Mouse (Mus musculus) heart, embryonic 13.5 days (tissue): ENCODE results near the gene Esam. TPM values are rescaled to one million over a fixed set of nuclear protein-coding genes. Genes with fewer than 3 reads are reported as not detected.
A peak's percentile ranks its signal among the peaks of the same experiment; 100 is the strongest.

Source experiments
- ATAC-seq: fragments of 200-750 bp; cut with Nextera tagmentation; 2 replicates; pipeline ENCODE4 v1.8.0; 2017; ENCODE audit warnings: moderate TSS enrichment; ENCODE audit not compliant: insufficient number of reproducible peaks, low FRiP score, low TSS enrichment; ENCODE audit errors: extremely low read depth
- H3K27ac ChIP-seq: fragments of 300-500 bp; sonication (generic); replicated peaks from 2 replicates; pipeline ENCODE4 v1.5.1; 2015; ENCODE audit warnings: moderate library complexity, mild to moderate bottlenecking, inconsistent platforms
- H3K27me3 ChIP-seq: fragments of 300-500 bp; sonication (generic); replicated peaks from 2 replicates; pipeline ENCODE4 v1.6.1; 2015; ENCODE audit warnings: mild to moderate bottlenecking, inconsistent platforms
- H3K36me3 ChIP-seq: fragments of 300-500 bp; sonication (generic); 2 replicates; pipeline ENCODE4 v1.6.1; 2015; ENCODE audit warnings: mild to moderate bottlenecking, inconsistent platforms
- H3K4me1 ChIP-seq: fragments of 300-500 bp; sonication (generic); 2 replicates; pipeline ENCODE4 v1.6.1; 2015; ENCODE audit warnings: inconsistent platforms
- H3K4me2 ChIP-seq: fragments of 300-500 bp; sonication (generic); 2 replicates; pipeline ENCODE4 v1.6.1; 2015; ENCODE audit warnings: inconsistent platforms, mild to moderate bottlenecking, moderate library complexity
- H3K4me3 ChIP-seq: fragments of 300-500 bp; sonication (generic); 2 replicates; pipeline ENCODE4 v1.5.1; 2015; ENCODE audit warnings: moderate library complexity, mild to moderate bottlenecking, inconsistent platforms
- H3K9ac ChIP-seq: fragments of 300-500 bp; sonication (generic); 2 replicates; pipeline ENCODE4 v1.6.1; 2015; ENCODE audit warnings: inconsistent platforms, mild to moderate bottlenecking, moderate library complexity
- H3K9me3 ChIP-seq: fragments of 300-500 bp; sonication (generic); 2 replicates; pipeline ENCODE4 v1.6.1; 2016; ENCODE audit warnings: inconsistent platforms
- WGBS: fragments of 180-500 bp; shearing (Covaris S2); methylation state at CpG from one replicate; pipeline ENCODE4 v1.1.7; 2015; ENCODE audit warnings: mixed read lengths; 5-methylcytosine and 5-hydroxymethylcytosine counted together
- polyA plus RNA-seq: library from polyadenylated mRNA; unstranded; fragments of >200 nt; fragmentation: Nextera tagmentation; extraction: Ambion mirVana; gene quantifications from 2 replicates; pipeline ENCODE4 v1.2.1, GENCODE M21; 2015

Esam gene
- polyA plus RNA-seq, 1 experiment from 2014 or later, result 69.9 TPM

GRCm38 (mm10) chr9:37536851-37537250 is 9.0 kb downstream of the Esam start:
- no peak for ATAC-seq
- H3K9ac ChIP-seq, result no peak overlapping the region
- peaks cover 14% of the 10 kb centered on the region; the same call in 1 of the 2 replicates for H3K36me3 ChIP-seq
- WGBS, result 53% methylated on average over 4 of the region's 4 CpGs
- H3K4me3 ChIP-seq, result no peak overlapping the region
- peaks cover 27% of the 10 kb centered on the region for H3K4me1 ChIP-seq
- peaks cover 18% of the 10 kb centered on the region for H3K27me3 ChIP-seq
- H3K9me3 ChIP-seq, result no peaks in the 10 kb centered on the region
- no peak overlapping the region for H3K27ac ChIP-seq
- H3K4me2 ChIP-seq, result no peak overlapping the region

GRCm38 (mm10) chr9:37537658-37538250 is 9.9 kb downstream of the Esam start:
- Histone ChIP-seq H3K4me3 (no peak overlapping the region), H3K27me3 (peaks cover 16% of the 10 kb centered on the region), H3K27ac (0 out of 2 replicates have a peak overlapping the region, but pooled peaks have one; percentile 28), H3K9ac (no peak overlapping the region; the same call in 1 of the 2 replicates), H3K4me1 (peaks cover 26% of the 10 kb centered on the region), H3K4me2 (no peak overlapping the region), H3K36me3 (peaks cover 14% of the 10 kb centered on the region; the same call in 1 of the 2 replicates), H3K9me3 (no peaks in the 10 kb centered on the region)
- 41% methylated on average over 5 of the region's 5 CpGs for WGBS
- ATAC-seq, result no peak

GRCm38 (mm10) chr9:37539170-37540025 is 11.5 kb downstream of the Esam start, which contains the start of gene Vsig2:
TSS of gene Vsig2 (plus strand) at chr9:37539255.
- ATAC-seq, result no peak
- Histone ChIP-seq H3K36me3 (peaks cover 10% of the 10 kb centered on the region; the same call in 1 of the 2 replicates), H3K27me3 (peaks cover 16% of the 10 kb centered on the region; the same call in 1 of the 2 replicates), H3K27ac (0 out of 2 replicates have a peak within 1 kb of the TSS, but pooled peaks have one; percentile 12), H3K9ac (no peak within 1 kb of the TSS), H3K4me2 (peak within 1 kb of the TSS; percentile 11; the same call in 1 of the 2 replicates), H3K4me1 (peaks cover 35% of the 10 kb centered on the region), H3K9me3 (no peaks in the 10 kb centered on the region), H3K4me3 (no peak within 1 kb of the TSS)
- WGBS, result 46% methylated on average over 23 of the region's 23 CpGs

- Histone ChIP-seq H3K36me3 (peaks cover 10% of the 10 kb centered on the region; the same call in 1 of the 2 replicates), H3K27ac (no peak overlapping the region), H3K9ac (no peak overlapping the region), H3K9me3 (no peaks in the 10 kb centered on the region), H3K4me3 (no peak overlapping the region), H3K27me3 (peaks cover 20% of the 10 kb centered on the region), H3K4me1 (peaks cover 42% of the 10 kb centered on the region), H3K4me2 (no peak overlapping the region)
- no peak for ATAC-seq
- WGBS, result 81% methylated on average over 4 of the region's 4 CpGs
Observed at GRCm38 (mm10) chr9:37540226-37540625, 12.3 kb downstream of the Esam start.

GRCm38 (mm10) chr9:37540701-37541575 is 13.1 kb downstream of the Esam start:
- peaks cover 27% of the 10 kb centered on the region for H3K27me3 ChIP-seq
- H3K9ac ChIP-seq, result no peak overlapping the region
- whole genome bisulfite sequencing, result 81% methylated on average over 6 of the region's 6 CpGs
- no peak overlapping the region for H3K4me3 ChIP-seq
- peaks cover 10% of the 10 kb centered on the region; the same call in 1 of the 2 replicates for H3K36me3 ChIP-seq
- H3K9me3 ChIP-seq, result no peaks in the 10 kb centered on the region
- H3K4me2 ChIP-seq, result no peak overlapping the region
- H3K4me1 ChIP-seq, result peaks cover 49% of the 10 kb centered on the region
- peak overlapping the region; percentile 49; the same call in 1 of the 2 replicates for H3K27ac ChIP-seq
- no peak for ATAC-seq

GRCm38 (mm10) chr9:37541851-37542642 is 14.2 kb downstream of the Esam start:
- Histone ChIP-seq H3K27me3 (peaks cover 38% of the 10 kb centered on the region), H3K4me3 (no peak overlapping the region), H3K9ac (no peak overlapping the region), H3K4me2 (no peak overlapping the region), H3K9me3 (no peaks in the 10 kb centered on the region), H3K27ac (peak overlapping the region; percentile 49; the same call in 1 of the 2 replicates), H3K4me1 (peaks cover 43% of the 10 kb centered on the region), H3K36me3 (peaks cover 3% of the 10 kb centered on the region; the same call in 1 of the 2 replicates)
- WGBS, result 59% methylated on average over 7 of the region's 7 CpGs
- ATAC-seq, result no peak

- peak overlapping the region; percentile 55 for H3K4me3 ChIP-seq
- no peaks in the 10 kb centered on the region; the same call in 1 of the 2 replicates for H3K36me3 ChIP-seq
- ATAC-seq, result no peak
- 31% methylated on average over 12 of the region's 12 CpGs for WGBS
- peak overlapping the region; percentile 88 for H3K4me2 ChIP-seq
- peaks cover 50% of the 10 kb centered on the region for H3K27me3 ChIP-seq
- no peak overlapping the region; the same call in 1 of the 2 replicates for H3K27ac ChIP-seq
- H3K4me1 ChIP-seq, result peaks cover 31% of the 10 kb centered on the region
- H3K9me3 ChIP-seq, result no peaks in the 10 kb centered on the region
- peak overlapping the region; percentile 69 for H3K9ac ChIP-seq
Observed at GRCm38 (mm10) chr9:37543869-37544440, 16.1 kb downstream of the Esam start.

GRCm38 (mm10) chr9:37544447-37545165 is 16.7 kb downstream of the Esam start:
- H3K9ac ChIP-seq, result peak overlapping the region; percentile 69
- H3K4me3 ChIP-seq, result peak overlapping the region; percentile 55
- H3K27me3 ChIP-seq, result peaks cover 51% of the 10 kb centered on the region
- H3K4me2 ChIP-seq, result peak overlapping the region; percentile 88
- H3K27ac ChIP-seq, result no peak overlapping the region; the same call in 1 of the 2 replicates
- H3K36me3 ChIP-seq, result no peaks in the 10 kb centered on the region; the same call in 1 of the 2 replicates
- H3K4me1 ChIP-seq, result peaks cover 26% of the 10 kb centered on the region
- WGBS, result 3% methylated on average over 29 of the region's 29 CpGs
- ATAC-seq, result no peak; the same call in 1 of the 2 replicates
- H3K9me3 ChIP-seq, result no peaks in the 10 kb centered on the region

- H3K36me3 ChIP-seq, result no peaks in the 10 kb centered on the region; the same call in 1 of the 2 replicates
- H3K27me3 ChIP-seq, result peaks cover 55% of the 10 kb centered on the region
- peak overlapping the region; percentile 69 for H3K9ac ChIP-seq
- ATAC-seq, result no peak
- H3K27ac ChIP-seq, result no peak overlapping the region
- H3K4me3 ChIP-seq, result peak overlapping the region; percentile 55
- 12% methylated on average over 17 of the region's 17 CpGs for WGBS
- H3K4me1 ChIP-seq, result peaks cover 26% of the 10 kb centered on the region
- no peaks in the 10 kb centered on the region for H3K9me3 ChIP-seq
- H3K4me2 ChIP-seq, result peak overlapping the region; percentile 88
Observed at GRCm38 (mm10) chr9:37545166-37545610, 17.3 kb downstream of the Esam start.
